Mouse (Mus musculus) right cerebral cortex, adult 18-20 months (tissue): ENCODE data around the gene Osbp2.

Experiments
- DNase-seq: peaks from one replicate; pipeline ENCODE4 v3.0.0; 2022; ENCODE audit warnings: mixed read lengths

Gene Osbp2

GRCm38 (mm10) chr11:3815951-3816350 is 47.8 kb downstream of the Osbp2 start:
- DNase-seq: no peak

- no peak for DNase-seq
These were observed 50.4 kb downstream of the Osbp2 start for GRCm38 (mm10) chr11:3813340-3813739.

- DNase-seq: no peak
These were observed 55.5 kb downstream of the Osbp2 start for GRCm38 (mm10) chr11:3808162-3808561.

DNA sequence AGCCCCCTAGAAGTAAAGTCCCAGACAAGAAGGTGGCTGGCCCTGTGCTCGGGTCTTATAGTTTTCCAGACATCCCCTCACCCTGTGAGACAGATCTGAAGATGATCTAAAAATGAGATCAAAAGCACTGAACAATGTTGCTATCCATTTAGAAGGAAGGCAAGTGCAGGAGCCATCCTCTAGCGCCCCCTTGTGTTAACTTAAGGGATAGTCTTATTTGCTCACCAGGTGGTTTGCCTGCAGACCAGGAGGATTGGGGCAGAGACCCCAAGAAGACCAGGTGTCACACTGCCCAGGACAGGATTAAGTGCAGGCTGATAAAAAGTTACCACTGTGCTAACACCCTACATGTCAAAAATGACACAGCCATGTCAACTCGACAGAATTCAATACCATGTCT is 58.3 kb downstream of the Osbp2 start:
- peak; percentile 51 for DNase-seq

- no peak for DNase-seq
These were observed 59.1 kb downstream of the Osbp2 start for GRCm38 (mm10) chr11:3804639-3805038.

GRCm38 (mm10) chr11:3802057-3802456 is 61.6 kb downstream of the Osbp2 start:
- DNase-seq: no peak

DNA sequence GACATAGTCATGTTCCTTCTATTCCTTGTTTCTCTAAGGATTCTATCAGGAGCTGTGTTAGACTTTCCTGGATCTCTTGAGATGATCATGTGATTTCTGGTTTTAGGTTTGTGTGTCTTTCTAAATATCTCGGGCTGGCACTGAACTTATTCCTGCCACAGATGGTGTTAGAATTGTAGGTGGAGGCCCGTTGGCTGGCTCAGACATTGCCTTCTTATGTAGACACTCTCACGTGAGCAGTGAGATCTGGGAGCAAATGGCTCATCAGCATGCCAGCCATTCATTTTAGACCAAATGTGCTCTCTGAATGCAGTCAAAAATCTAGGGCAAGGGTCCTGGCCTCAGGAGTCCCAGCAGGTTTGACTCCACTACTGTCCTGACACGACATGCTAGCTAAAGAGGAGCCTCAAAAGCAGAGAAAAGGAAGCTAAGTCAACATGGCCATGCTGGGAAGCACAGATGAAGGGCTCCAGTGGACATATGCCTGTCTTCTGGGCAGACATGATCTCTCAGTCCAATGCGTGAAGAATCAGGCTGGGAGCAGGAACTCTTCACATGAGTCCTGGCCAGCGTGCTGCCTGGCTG is 66.0 kb downstream of the Osbp2 start:
- DNase-seq: peak; percentile 73

- no peak for DNase-seq
These were observed 73.0 kb downstream of the Osbp2 start for GRCm38 (mm10) chr11:3790736-3791135.

- DNase-seq: no peak
These were observed 73.8 kb downstream of the Osbp2 start for GRCm38 (mm10) chr11:3789919-3790318.

GRCm38 (mm10) chr11:3786564-3786963 is 77.1 kb downstream of the Osbp2 start:
- DNase-seq: peak; percentile 88

DNA sequence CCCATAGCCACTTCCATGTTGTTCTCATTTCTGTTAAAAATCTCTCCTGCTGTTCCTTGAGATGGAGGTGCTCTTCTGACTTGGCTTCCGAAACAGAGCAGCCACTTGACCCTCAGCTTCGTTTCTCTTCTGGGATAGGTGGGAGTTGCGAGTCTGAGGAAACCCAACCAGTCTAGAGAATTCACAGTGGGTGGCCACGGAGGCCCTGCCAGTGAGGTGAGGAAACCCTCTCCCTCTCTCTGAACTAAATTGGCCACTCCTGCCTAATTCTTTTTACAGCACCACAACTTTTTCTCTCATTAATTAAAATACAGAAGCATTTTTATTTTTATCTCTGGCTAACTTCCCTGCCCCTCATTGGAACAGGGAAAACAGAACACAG is 88.4 kb downstream of the Osbp2 start:
- DNase-seq: no peak

- DNase-seq: peak; percentile 46
These were observed 89.0 kb downstream of the Osbp2 start for GRCm38 (mm10) chr11:3774463-3775262.

GRCm38 (mm10) chr11:3773782-3774462 is 89.8 kb downstream of the Osbp2 start:
- DNase-seq: no peak

- DNase-seq: no peak
These were observed 90.6 kb downstream of the Osbp2 start for GRCm38 (mm10) chr11:3773136-3773535.

- no peak for DNase-seq
These were observed 92.4 kb downstream of the Osbp2 start for GRCm38 (mm10) chr11:3771348-3771747.

DNA sequence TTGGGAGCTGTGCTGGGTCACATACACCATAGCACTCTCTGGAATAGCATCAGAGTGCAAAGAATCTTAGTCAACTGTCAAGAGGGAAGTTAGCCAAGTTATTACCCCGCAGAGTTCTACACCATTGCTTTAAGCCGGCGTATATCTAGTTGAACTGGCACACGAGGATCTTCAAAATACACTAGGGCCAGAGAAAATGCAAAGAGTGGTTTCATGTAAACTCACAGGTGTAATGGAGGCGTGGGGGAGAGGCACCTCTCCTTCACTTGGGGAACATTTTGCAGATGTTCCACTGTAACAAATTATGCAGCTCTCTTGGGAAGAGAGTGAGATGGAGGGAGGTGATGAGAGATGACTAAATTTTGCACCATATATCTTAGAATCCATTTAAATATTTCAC is 95.9 kb downstream of the Osbp2 start:
- DNase-seq: no peak

DNA sequence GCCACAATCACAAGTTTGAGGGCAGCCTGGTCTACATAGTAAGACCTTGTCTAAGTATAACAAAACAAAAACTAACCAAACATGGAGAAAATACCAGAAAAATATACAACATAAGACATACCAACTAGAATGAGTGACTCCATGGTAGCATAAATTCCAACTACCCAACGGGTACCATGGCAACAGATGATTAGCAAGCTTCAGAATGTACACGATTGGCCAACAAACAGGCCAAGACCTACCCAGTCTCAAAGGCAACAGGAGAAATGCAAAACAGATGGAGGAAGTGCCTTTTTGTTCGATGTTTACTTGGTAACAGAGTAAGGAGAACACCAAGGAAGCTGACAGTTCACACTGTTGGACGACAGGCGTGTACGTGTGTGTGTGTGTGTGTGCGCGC is 96.7 kb downstream of the Osbp2 start:
- DNase-seq: no peak

GRCm38 (mm10) chr11:3764352-3764751 is 99.4 kb downstream of the Osbp2 start:
- no peak for DNase-seq

DNA sequence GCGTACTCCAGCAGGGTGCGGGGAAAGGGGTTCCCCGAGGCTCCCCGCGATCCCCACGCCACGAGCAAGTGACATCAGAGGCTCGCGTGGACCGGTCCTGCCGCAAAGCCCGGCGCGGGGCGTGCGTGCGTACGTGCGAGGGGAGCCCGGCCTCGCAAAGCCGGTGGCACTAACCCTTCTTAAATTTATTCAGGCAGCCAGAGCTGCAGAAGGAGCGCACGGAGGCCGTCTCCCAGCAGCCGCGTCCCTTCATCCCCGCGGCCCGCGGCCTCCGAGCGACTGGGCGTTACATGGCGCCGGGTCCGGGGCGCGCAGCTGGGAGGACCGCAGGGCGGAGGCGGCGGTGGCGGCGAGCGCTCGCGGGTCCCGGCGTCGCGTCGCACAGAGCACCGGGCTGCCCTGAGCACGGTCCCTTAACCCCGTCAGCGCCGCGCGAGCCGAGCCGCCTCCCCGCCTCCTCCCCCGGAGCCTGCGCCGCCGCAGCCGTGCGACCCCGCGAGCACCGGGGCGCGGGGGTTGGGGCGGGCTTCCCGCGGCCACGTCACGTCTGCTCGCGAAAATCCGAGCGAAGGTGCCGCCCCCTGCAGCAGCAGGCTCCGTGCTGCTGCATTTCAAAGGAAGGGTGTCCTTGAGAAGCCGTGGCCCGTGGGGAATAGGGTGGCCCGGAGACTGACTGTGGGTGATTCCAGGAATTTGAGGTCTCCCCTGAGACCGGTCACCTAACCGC is 101.8 kb downstream of the Osbp2 start:
- peak; percentile 70 for DNase-seq

- DNase-seq: no peak
These were observed 102.4 kb downstream of the Osbp2 start for GRCm38 (mm10) chr11:3761339-3761738.

DNA sequence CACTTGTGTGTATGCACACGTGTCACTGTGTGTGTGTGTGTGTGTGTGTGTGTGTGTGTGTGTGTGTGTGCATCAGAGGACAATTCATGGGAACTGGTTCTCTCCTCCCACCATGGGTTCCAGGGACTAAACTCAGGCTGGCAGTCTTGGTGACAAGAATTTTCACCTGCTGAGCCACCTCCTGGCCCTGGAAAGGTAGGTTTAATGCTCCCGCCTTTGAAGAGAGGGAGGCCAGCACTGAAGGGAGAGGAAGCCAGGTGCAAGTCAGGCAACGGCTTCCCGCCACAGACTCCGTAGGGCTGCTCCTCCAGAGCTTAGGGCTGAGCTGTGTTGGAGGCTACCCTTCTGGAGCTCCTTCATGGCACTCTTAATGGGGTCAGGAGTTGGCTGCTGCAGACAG is 104.3 kb downstream of the Osbp2 start:
- no peak for DNase-seq

GRCm38 (mm10) chr11:3755341-3755740 is 108.4 kb downstream of the Osbp2 start:
- no peak for DNase-seq

- no peak for DNase-seq
These were observed 109.0 kb downstream of the Osbp2 start for GRCm38 (mm10) chr11:3754685-3755084.
